ENCODE assay signal across 8 mouse cellular contexts in the genomic region with DNA sequence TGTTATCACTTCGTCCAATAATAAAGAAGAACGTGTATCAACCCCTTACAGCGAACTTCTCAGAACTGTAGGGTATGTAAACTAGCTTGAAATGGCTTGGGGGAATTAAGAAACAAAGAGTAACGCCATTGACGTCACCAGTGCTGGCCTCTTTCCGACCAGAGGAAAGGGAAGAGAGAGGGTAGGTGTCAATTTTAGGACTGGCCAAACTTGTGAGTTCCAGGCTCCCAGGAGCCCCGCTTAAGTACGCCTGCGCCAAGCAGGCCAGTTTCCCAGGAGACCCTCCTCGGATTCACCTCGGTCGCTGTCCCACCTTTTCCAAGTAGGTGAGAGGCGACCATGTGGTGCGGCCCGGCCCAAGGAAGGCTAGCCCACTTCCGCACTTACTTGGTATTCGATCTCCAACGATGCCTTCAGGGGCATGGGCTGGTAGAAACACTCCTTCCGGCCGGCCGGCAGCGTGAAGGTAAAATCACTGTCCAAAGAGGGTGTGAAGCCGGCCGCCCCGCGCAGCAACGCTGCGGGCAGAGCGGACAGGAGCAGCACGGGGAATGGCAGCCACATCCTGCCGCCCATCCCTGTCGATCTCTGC. TPM values are rescaled to one million over a fixed set of nuclear protein-coding genes. Genes with fewer than 3 reads are reported as not detected.
DNase-seq lines count a peak whose midpoint lies in the region; ATAC-seq and TF ChIP-seq lines count a peak whose summit lies in the region.

No protein-coding gene starts in this region.

- peak overlapping the region; percentile 100 for H3K4me3 ChIP-seq in G1E (ENCODE audit: low read depth, low read length)
- peak overlapping the region; percentile 83 for H3K4me3 ChIP-seq in embryonic facial prominence, embryonic 10.5 days
- H3K4me3 ChIP-seq in heart, embryonic 13.5 days = peak overlapping the region; percentile 85

- H3K36me3 ChIP-seq in G1E (replicated peaks) = peaks cover 29% of the 10 kb centered on the region
- H3K36me3 ChIP-seq in embryonic facial prominence, embryonic 10.5 days (replicated peaks) = peaks cover 22% of the 10 kb centered on the region
- H3K36me3 ChIP-seq in heart, embryonic 13.5 days = peaks cover 21% of the 10 kb centered on the region

- WGBS in embryonic facial prominence, embryonic 10.5 days = under 1% methylated on average over 32 of the region's 32 CpGs
- WGBS in heart, embryonic 13.5 days = under 1% methylated on average over 32 of the region's 32 CpGs

- H3K27ac ChIP-seq in embryonic facial prominence, embryonic 10.5 days (replicated peaks) = peak overlapping the region; percentile 93
- H3K27ac ChIP-seq in heart, embryonic 13.5 days (replicated peaks) = peak overlapping the region; percentile 92

- no peak for TF ChIP-seq CTCF in G1E (IDR thresholded peaks at IDR 0.05; ENCODE audit: low read depth, low read length)

- DNase-seq in CD4-positive, CD25-positive, alpha-beta regulatory T cell, adult 2 months (ENCODE audit: low read depth, low spot score) = peak; percentile 53
- peak; percentile 30 for DNase-seq in G1E (ENCODE audit: low spot score)
- no peak for DNase-seq in embryonic facial prominence, embryonic 10.5 days (ENCODE audit: low spot score)
- peak; percentile 42 to 57 for DNase-seq in kidney, postnatal 36 days
- DNase-seq in mesoderm, embryonic 11.5 days (ENCODE audit: low read depth, low spot score) = peak; percentile 50
- DNase-seq in right cerebral cortex, postnatal 10 days (ENCODE audit: low spot score in 2 of 2) = no peak
- no peak for DNase-seq in cerebellum, postnatal 25 days

- no peak for ATAC-seq in G1E (ENCODE audit: extremely low read depth, insufficient number of reproducible peaks, low FRiP score, poor library complexity, severe bottlenecking)
- ATAC-seq in heart, embryonic 13.5 days (ENCODE audit: extremely low read depth, insufficient number of reproducible peaks, low FRiP score, low TSS enrichment) = peak; percentile 22

- peak overlapping the region; percentile 89 for H3K9ac ChIP-seq in heart, embryonic 13.5 days

- peaks cover 18% of the 10 kb centered on the region for H3K4me1 ChIP-seq in G1E (ENCODE audit: insufficient read depth, low read depth, low read length)
- peaks cover 18% of the 10 kb centered on the region for H3K4me1 ChIP-seq in embryonic facial prominence, embryonic 10.5 days
- peaks cover 18% of the 10 kb centered on the region for H3K4me1 ChIP-seq in heart, embryonic 13.5 days

- peak overlapping the region; percentile 79 for H3K4me2 ChIP-seq in heart, embryonic 13.5 days

- no peaks in the 10 kb centered on the region for H3K9me3 ChIP-seq in G1E (replicated peaks)
- H3K9me3 ChIP-seq in embryonic facial prominence, embryonic 10.5 days = no peaks in the 10 kb centered on the region
- H3K9me3 ChIP-seq in heart, embryonic 13.5 days = no peaks in the 10 kb centered on the region

- H3K27me3 ChIP-seq in G1E (ENCODE audit: insufficient read depth, low read length) = no peaks in the 10 kb centered on the region
- H3K27me3 ChIP-seq in embryonic facial prominence, embryonic 10.5 days (replicated peaks; ENCODE audit: low read depth, poor library complexity, severe bottlenecking) = no peaks in the 10 kb centered on the region
- H3K27me3 ChIP-seq in heart, embryonic 13.5 days (replicated peaks) = no peaks in the 10 kb centered on the region

RNA-seq across cellular contexts. Expression of a gene that starts 0.5 kb away (rescaled TPM):
- total RNA-seq in G1E (2014; fragmentation: Nextera tagmentation) (40.3 and 43.8 TPM in 2 replicates), G1E (2017) (31.0 and 48.4 TPM in 2 replicates)
- 31.8 and 43.3 TPM in 2 replicates for polyA plus RNA-seq in G1E (2012)
- 26.7 and 26.8 TPM in 2 replicates for polyA plus RNA-seq in embryonic facial prominence, embryonic 10.5 days (2016; fragmentation: Nextera tagmentation; extraction: Ambion mirVana)
- polyA plus RNA-seq in heart, embryonic 13.5 days (2015; fragmentation: Nextera tagmentation; extraction: Ambion mirVana) = 32.7 and 33.3 TPM in 2 replicates

RNA-seq across cellular contexts. Expression of a gene that starts 0.7 kb away (rescaled TPM):
- total RNA-seq in G1E (2014; fragmentation: Nextera tagmentation) = 31.3 and 33.7 TPM in 2 replicates
- total RNA-seq in G1E (2017) = 13.5 and 17.4 TPM in 2 replicates
- polyA plus RNA-seq in G1E (2012) = 0.52 and 0.77 TPM in 2 replicates
- polyA plus RNA-seq in embryonic facial prominence, embryonic 10.5 days (2016; fragmentation: Nextera tagmentation; extraction: Ambion mirVana) = 11.0 and 15.1 TPM in 2 replicates
- polyA plus RNA-seq in heart, embryonic 13.5 days (2015; fragmentation: Nextera tagmentation; extraction: Ambion mirVana) = 3.9 and 4.3 TPM in 2 replicates

Comparison
In these comparisons a context has a peak if more than half of its experiments do, and no peak if none do; other contexts are left out.
1. DNase-seq: peak in CD4-positive, CD25-positive, alpha-beta regulatory T cell, adult 2 months (single experiment), G1E (single experiment), kidney, postnatal 36 days (2 of 2) and mesoderm, embryonic 11.5 days (single experiment); none in embryonic facial prominence, embryonic 10.5 days (single experiment), right cerebral cortex, postnatal 10 days (0 of 2) and cerebellum, postnatal 25 days (0 of 2).
2. Peak in every context shown above with its lines, with median percentiles within 50 percentile points of each other: H3K4me3 ChIP-seq.